Mouse (Mus musculus): Measurements from ENCODE around the gene Rsad1.

DNA sequence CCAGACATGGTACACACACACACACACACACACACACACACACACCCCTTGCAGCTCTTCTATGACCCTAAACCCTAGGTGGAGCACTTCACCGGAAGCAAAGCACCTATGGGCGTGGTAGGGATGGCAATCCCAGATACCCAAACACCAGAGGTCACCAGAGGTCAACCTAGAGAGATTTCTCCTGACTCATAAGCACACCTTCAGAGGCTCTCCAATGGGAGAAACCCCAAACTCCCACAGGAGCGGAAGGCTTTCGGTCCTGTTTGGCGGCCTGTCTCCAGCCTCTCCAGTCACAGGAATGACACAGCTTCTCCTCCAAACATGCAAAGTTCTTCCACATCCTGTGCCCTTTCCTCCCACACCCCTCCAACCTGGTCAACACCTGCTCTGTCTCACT, 2.7 kb downstream of the Rsad1 start:
- no peak for TF ChIP-seq CTCF (IDR thresholded peaks at IDR 0.05; ENCODE audit: low read depth, low read length)
- TF ChIP-seq POLR2A (IDR thresholded peaks at IDR 0.05; ENCODE audit: insufficient read depth, low read length) = no peak
